Mouse (Mus musculus) MEL (cell line): ENCODE measurements around the gene Tmub2. TPM values are rescaled to one million over a fixed set of nuclear protein-coding genes. Genes with fewer than 3 reads are reported as not detected.

ENCODE experiments used
- DNase-seq: peaks from one replicate; pipeline ENCODE4 v3.0.0; 2011; ENCODE audit warnings: low read depth, low spot score
- H3K27ac ChIP-seq: 2 replicates; pipeline ENCODE4 v1.5.1; 2012; ENCODE audit warnings: low read depth, mild to moderate bottlenecking, control low read depth, low read length, moderate library complexity; ENCODE audit not compliant: control insufficient read depth
- H3K27me3 ChIP-seq, 2 experiments: fragments of 150-350 bp in 1 of 2; sonication (generic) in 1 of 2; 2 replicates each; pipeline ENCODE4 v1.6.1; 2012; ENCODE audit warnings: low read length in 2 of 2, mild to moderate bottlenecking in 2 of 2, improper control_type of control experiment in 1 of 2, moderate library complexity in 1 of 2; ENCODE audit not compliant: insufficient read depth in 2 of 2, control insufficient read depth in 1 of 2
- H3K36me3 ChIP-seq, 2 experiments: 2 replicates each; pipeline ENCODE4 v1.6.1; 2012 to 2014; ENCODE audit warnings: low read length in 2 of 2, improper control_type of control experiment in 1 of 2, inconsistent platforms in 1 of 2, mild to moderate bottlenecking in 1 of 2; ENCODE audit not compliant: insufficient read depth in 2 of 2, control insufficient read depth in 1 of 2
- H3K4me1 ChIP-seq, 2 experiments: fragments of 150-350 bp in 1 of 2; sonication (generic) in 1 of 2; 2 replicates each; pipeline ENCODE4 v1.6.1; 2012; ENCODE audit warnings: low read length in 2 of 2, improper control_type of control experiment in 1 of 2, mild to moderate bottlenecking in 1 of 2; ENCODE audit not compliant: insufficient read depth in 2 of 2, control insufficient read depth in 1 of 2
- H3K4me3 ChIP-seq, 2 experiments: fragments of 150-350 bp in 1 of 2; sonication (generic) in 1 of 2; 2 replicates each; pipeline ENCODE4 v1.5.1; 2012; ENCODE audit warnings: low read depth in 2 of 2, low read length in 2 of 2, mild to moderate bottlenecking in 2 of 2, moderate library complexity in 2 of 2, control low read depth in 1 of 2, improper control_type of control experiment in 1 of 2; ENCODE audit not compliant: control insufficient read depth in 1 of 2, insufficient read depth in 1 of 2
- H3K79me2 ChIP-seq: 2 replicates; pipeline ENCODE4 v1.6.1; 2012; ENCODE audit warnings: mild to moderate bottlenecking, low read length, moderate library complexity; ENCODE audit not compliant: control insufficient read depth, poor library complexity, insufficient read depth
- H3K9ac ChIP-seq: 2 replicates; pipeline ENCODE4 v1.6.1; 2012; ENCODE audit warnings: low read depth, mild to moderate bottlenecking, control low read depth, low read length, moderate library complexity; ENCODE audit not compliant: control insufficient read depth, poor library complexity, severe bottlenecking
- H3K9me3 ChIP-seq: fragments of 150-350 bp; sonication (generic); replicated peaks from 2 replicates; pipeline ENCODE4 v1.6.1; 2012; ENCODE audit warnings: mild to moderate bottlenecking, low read length, improper control_type of control experiment, moderate library complexity; ENCODE audit not compliant: insufficient read depth
- CHD1 ChIP-seq: IDR thresholded peaks from 2 replicates; pipeline ENCODE4 v1.6.1; 2012; ENCODE audit warnings: low read depth, mild to moderate bottlenecking, inconsistent platforms, low read length, improper control_type of control experiment
- GABPA ChIP-seq: IDR thresholded peaks from 2 replicates; pipeline ENCODE4 v1.6.1; 2012; ENCODE audit warnings: low read depth, mild to moderate bottlenecking, inconsistent platforms, low read length, improper control_type of control experiment, moderate library complexity
- GATA1 ChIP-seq: IDR thresholded peaks from 2 replicates; pipeline ENCODE4 v1.6.1; 2011; ENCODE audit warnings: low read depth, low read length, improper control_type of control experiment
- HCFC1 ChIP-seq: IDR thresholded peaks from 2 replicates; pipeline ENCODE4 v1.6.1; 2012; ENCODE audit warnings: low read depth, mild to moderate bottlenecking, inconsistent platforms, low read length, improper control_type of control experiment, moderate library complexity
- MAZ ChIP-seq: IDR thresholded peaks from 2 replicates; pipeline ENCODE4 v1.6.1; 2012; ENCODE audit warnings: low read depth, mild to moderate bottlenecking, inconsistent platforms, low read length, improper control_type of control experiment
- MEF2A ChIP-seq: IDR thresholded peaks from 2 replicates; pipeline ENCODE4 v1.6.1; 2014; ENCODE audit warnings: low read depth, mild to moderate bottlenecking, inconsistent platforms, low read length, improper control_type of control experiment; ENCODE audit not compliant: poor library complexity, insufficient replicate concordance, severe bottlenecking; ENCODE audit errors: extremely low read depth
- MXI1 ChIP-seq: IDR thresholded peaks from 2 replicates; pipeline ENCODE4 v1.6.1; 2011; ENCODE audit warnings: mild to moderate bottlenecking, low read depth, low read length, improper control_type of control experiment
- NRF1 ChIP-seq: IDR thresholded peaks from 2 replicates; pipeline ENCODE4 v1.6.1; 2014; ENCODE audit warnings: low read depth, mild to moderate bottlenecking, inconsistent platforms, low read length, improper control_type of control experiment, moderate library complexity; ENCODE audit not compliant: poor library complexity, insufficient read depth, severe bottlenecking
- TBP ChIP-seq: IDR thresholded peaks from 2 replicates; pipeline ENCODE4 v1.8.0; 2011; ENCODE audit warnings: low read depth, low read length, improper control_type of control experiment
- TCF12 ChIP-seq: IDR thresholded peaks from 2 replicates; pipeline ENCODE4 v1.6.1; 2014; ENCODE audit warnings: low read depth, mild to moderate bottlenecking, inconsistent platforms, low read length, improper control_type of control experiment, moderate library complexity
- UBTF ChIP-seq: IDR thresholded peaks from 2 replicates; pipeline ENCODE4 v1.6.1; 2012; ENCODE audit warnings: low read depth, mild to moderate bottlenecking, inconsistent platforms, low read length, improper control_type of control experiment, moderate library complexity, borderline replicate concordance; ENCODE audit not compliant: insufficient read depth
- USF1 ChIP-seq: IDR thresholded peaks from 2 replicates; pipeline ENCODE4 v1.6.1; 2014; ENCODE audit warnings: low read depth, mild to moderate bottlenecking, inconsistent platforms, low read length, improper control_type of control experiment, moderate library complexity
- USF2 ChIP-seq, 2 experiments: IDR thresholded peaks; 2 replicates each; pipeline ENCODE4 v1.6.1; 2011 to 2012; ENCODE audit warnings: improper control_type of control experiment in 2 of 2, low read length in 2 of 2, borderline replicate concordance in 1 of 2, inconsistent platforms in 1 of 2, low read depth in 1 of 2, mild to moderate bottlenecking in 1 of 2; ENCODE audit not compliant: insufficient read depth in 1 of 2
- ZC3H11A ChIP-seq: IDR thresholded peaks from 2 replicates; pipeline ENCODE4 v1.6.1; 2012; ENCODE audit warnings: low read depth, mild to moderate bottlenecking, inconsistent platforms, low read length, improper control_type of control experiment
- ZKSCAN1 ChIP-seq: IDR thresholded peaks from 2 replicates; pipeline ENCODE4 v1.6.1; 2012; ENCODE audit warnings: low read depth, mild to moderate bottlenecking, inconsistent platforms, low read length, improper control_type of control experiment, moderate library complexity
- ZMIZ1 ChIP-seq: IDR thresholded peaks from 2 replicates; pipeline ENCODE4 v1.6.1; 2012; ENCODE audit warnings: low read depth, mild to moderate bottlenecking, inconsistent platforms, low read length, improper control_type of control experiment, moderate library complexity
- polyA plus RNA-seq, 2 experiments: library from polyadenylated mRNA; stranded (reverse) in 1 of 2; unstranded in 1 of 2; fragments of >175 nt in 1 of 2; fragments of >200 nt in 1 of 2; gene quantifications; 2 replicates each; pipeline versions ENCODE4 v1.2.1 to v1.2.4; 2012; ENCODE audit warnings: low replicate concordance in 2 of 2, low read depth in 1 of 2; ENCODE audit not compliant: insufficient read length in 2 of 2, insufficient read depth in 1 of 2, missing spikeins in 1 of 2
- total RNA-seq: library from RNA; depleted of rRNA; stranded (reverse); fragments of 300-350 nt; gene quantifications from 2 replicates; pipeline ENCODE4 v1.2.3, GENCODE M21; 2012

Tmub2 gene
- total and polyA plus RNA-seq, 3 experiments, result 29.3 to 40.5 TPM; not detected in 1

- TF ChIP-seq GABPA (no peak), MEF2A (no peak), HCFC1 (peak; percentile 75)
Observed at GRCm38 (mm10) chr11:102316572-102317297, 32.0 kb downstream of the Tmub2 start (continued).

- Histone ChIP-seq H3K9ac (peak overlapping the region; percentile 99), H3K9me3 (no peaks in the 10 kb centered on the region), H3K27me3 (no peaks in the 10 kb centered on the region), H3K27ac (peak overlapping the region; percentile 91), H3K4me3 (peak overlapping the region; percentile 95 to 97), H3K36me3 (peaks cover 4 to 16% of the 10 kb centered on the region in 2 experiments; a peak in 3 of 4 replicates), H3K4me1 (peaks cover 4 to 18% of the 10 kb centered on the region in 2 experiments), H3K79me2 (peaks cover 59% of the 10 kb centered on the region)
- TF ChIP-seq USF1 (no peak), NRF1 (no peak), ZKSCAN1 (no peak), ZC3H11A (no peak), TBP (no peak), TCF12 (peak; percentile 30; the same call in 1 of the 2 replicates), GABPA (no peak), UBTF (peak; percentile 95; the same call in 1 of the 2 replicates)
- DNase-seq, result peak; percentile 65
Observed at GRCm38 (mm10) chr11:102317298-102317900, 32.7 kb downstream of the Tmub2 start.

- H3K36me3 ChIP-seq, result peaks cover 3 to 16% of the 10 kb centered on the region in 2 experiments; a peak in 3 of 4 replicates
- peak; percentile 78 for DNase-seq
- peak; percentile 29; the same call in 1 of the 2 replicates for TF ChIP-seq TBP
- peak; percentile 92; the same call in 1 of the 2 replicates for TF ChIP-seq UBTF
- peak; percentile 83; the same call in 1 of the 2 replicates for TF ChIP-seq CHD1
- TF ChIP-seq GATA1, result no peak
- TF ChIP-seq TCF12, result 0 out of 2 replicates have a peak, but pooled peaks have one; percentile 10
- no peak for TF ChIP-seq GABPA
- TF ChIP-seq USF2 (IDR thresholded peaks at IDR 0.05; ENCODE audit: borderline replicate concordance in 1 of 2, insufficient read depth in 1 of 2, low read depth in 1 of 2, low read length in 2 of 2), result no peak
- TF ChIP-seq MXI1, result peak; percentile 38; the same call in 1 of the 2 replicates
- no peak; the same call in 1 of the 2 replicates for TF ChIP-seq ZMIZ1
- peak; percentile 92; the same call in 1 of the 2 replicates for TF ChIP-seq MAZ
- H3K9ac ChIP-seq, result peak overlapping the region; percentile 100
- no peaks in the 10 kb centered on the region for H3K9me3 ChIP-seq
- peak overlapping the region; percentile 91 to 98 for H3K4me3 ChIP-seq
- peak overlapping the region; percentile 87 for H3K27ac ChIP-seq
- peaks cover 59% of the 10 kb centered on the region for H3K79me2 ChIP-seq
- peaks cover 4 to 18% of the 10 kb centered on the region in 2 experiments for H3K4me1 ChIP-seq
- no peaks in the 10 kb centered on the region for H3K27me3 ChIP-seq
Observed at GRCm38 (mm10) chr11:102317901-102318575, 33.3 kb downstream of the Tmub2 start.
